Mouse (Mus musculus): ENCODE results near the gene Gm11444. TPM values are rescaled to one million over a fixed set of nuclear protein-coding genes. Genes with fewer than 3 reads are reported as not detected.
A peak's percentile ranks its signal among the peaks of the same experiment; 100 is the strongest.

Gm11444 gene
- polyA plus RNA-seq, 1 experiment: 8.4 TPM

DNA sequence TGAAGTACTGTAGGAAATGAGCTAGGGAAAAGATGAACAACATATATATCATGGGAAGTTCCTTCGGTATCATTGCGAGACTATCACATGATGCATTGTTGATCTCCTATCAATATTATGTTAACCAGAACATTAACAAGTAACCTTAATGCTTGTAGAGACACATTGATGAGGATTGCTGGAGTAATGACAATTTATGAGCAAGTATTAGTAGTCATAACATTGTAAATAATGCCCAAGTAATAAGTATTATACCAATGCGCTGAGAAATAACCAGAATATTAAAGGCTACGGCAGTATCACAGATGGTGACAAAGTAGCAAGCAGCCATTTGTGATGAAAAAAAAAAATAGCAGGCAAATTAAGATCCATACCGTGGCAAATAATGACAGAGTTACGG, 37.1 kb upstream of the Gm11444 start:
- TF ChIP-seq POLR2A (IDR thresholded peaks at IDR 0.05; ENCODE audit: control insufficient read depth, low read depth, low read length) (no peak), CTCF (IDR thresholded peaks at IDR 0.05; ENCODE audit: control insufficient read depth, insufficient read depth, insufficient replicate concordance, low read depth, low read length) (no peak)
- H3K36me3 ChIP-seq (ENCODE audit: control insufficient read depth, insufficient read depth, low read length): no peaks in the 10 kb centered on the region
- H3K27me3 ChIP-seq (ENCODE audit: control insufficient read depth, insufficient read depth, low read length): peaks cover 18% of the 10 kb centered on the region
- H3K27ac ChIP-seq (ENCODE audit: control insufficient read depth, insufficient read depth, low read depth, low read length): no peak overlapping the region
- no peak overlapping the region for H3K4me3 ChIP-seq (ENCODE audit: control insufficient read depth, low read depth, low read length)
- H3K4me1 ChIP-seq (ENCODE audit: control insufficient read depth, insufficient read depth, low read length): peaks cover 16% of the 10 kb centered on the region

GRCm38 (mm10) chr11:85886429-85886785, 36.3 kb upstream of the Gm11444 start:
- peaks cover 18% of the 10 kb centered on the region for H3K27me3 ChIP-seq (ENCODE audit: control insufficient read depth, insufficient read depth, low read length)
- H3K4me3 ChIP-seq (ENCODE audit: control insufficient read depth, low read depth, low read length): no peak overlapping the region
- no peaks in the 10 kb centered on the region for H3K36me3 ChIP-seq (ENCODE audit: control insufficient read depth, insufficient read depth, low read length)
- no peak for TF ChIP-seq POLR2A (IDR thresholded peaks at IDR 0.05; ENCODE audit: control insufficient read depth, low read depth, low read length)
- no peak for TF ChIP-seq CTCF (IDR thresholded peaks at IDR 0.05; ENCODE audit: control insufficient read depth, insufficient read depth, insufficient replicate concordance, low read depth, low read length)
- no peak overlapping the region for H3K27ac ChIP-seq (ENCODE audit: control insufficient read depth, insufficient read depth, low read depth, low read length)
- peaks cover 16% of the 10 kb centered on the region for H3K4me1 ChIP-seq (ENCODE audit: control insufficient read depth, insufficient read depth, low read length)

- Histone ChIP-seq H3K4me3 (ENCODE audit: control insufficient read depth, low read depth, low read length) (no peak within 1 kb of the TSS), H3K4me1 (ENCODE audit: control insufficient read depth, insufficient read depth, low read length) (peaks cover 16% of the 10 kb centered on the region), H3K27ac (ENCODE audit: control insufficient read depth, insufficient read depth, low read depth, low read length) (no peak within 1 kb of the TSS), H3K36me3 (ENCODE audit: control insufficient read depth, insufficient read depth, low read length) (no peaks in the 10 kb centered on the region), H3K27me3 (ENCODE audit: control insufficient read depth, insufficient read depth, low read length) (peaks cover 17% of the 10 kb centered on the region)
- no peak for TF ChIP-seq CTCF (IDR thresholded peaks at IDR 0.05; ENCODE audit: control insufficient read depth, insufficient read depth, insufficient replicate concordance, low read depth, low read length)
- no peak for TF ChIP-seq POLR2A (IDR thresholded peaks at IDR 0.05; ENCODE audit: control insufficient read depth, low read depth, low read length)
These were observed 35.7 kb upstream of the Gm11444 start, which contains the start of gene Tbx4 for GRCm38 (mm10) chr11:85885665-85886428. TSS of gene Tbx4 (plus strand) at chr11:85886422.

GRCm38 (mm10) chr11:85884498-85884897, 34.4 kb upstream of the Gm11444 start:
- Histone ChIP-seq H3K4me3 (ENCODE audit: control insufficient read depth, low read depth, low read length) (no peak overlapping the region), H3K36me3 (ENCODE audit: control insufficient read depth, insufficient read depth, low read length) (no peaks in the 10 kb centered on the region), H3K4me1 (ENCODE audit: control insufficient read depth, insufficient read depth, low read length) (peaks cover 7% of the 10 kb centered on the region), H3K27me3 (ENCODE audit: control insufficient read depth, insufficient read depth, low read length) (peaks cover 10% of the 10 kb centered on the region), H3K27ac (ENCODE audit: control insufficient read depth, insufficient read depth, low read depth, low read length) (no peak overlapping the region)
- TF ChIP-seq CTCF (IDR thresholded peaks at IDR 0.05; ENCODE audit: control insufficient read depth, insufficient read depth, insufficient replicate concordance, low read depth, low read length) (no peak), POLR2A (IDR thresholded peaks at IDR 0.05; ENCODE audit: control insufficient read depth, low read depth, low read length) (no peak)

DNA sequence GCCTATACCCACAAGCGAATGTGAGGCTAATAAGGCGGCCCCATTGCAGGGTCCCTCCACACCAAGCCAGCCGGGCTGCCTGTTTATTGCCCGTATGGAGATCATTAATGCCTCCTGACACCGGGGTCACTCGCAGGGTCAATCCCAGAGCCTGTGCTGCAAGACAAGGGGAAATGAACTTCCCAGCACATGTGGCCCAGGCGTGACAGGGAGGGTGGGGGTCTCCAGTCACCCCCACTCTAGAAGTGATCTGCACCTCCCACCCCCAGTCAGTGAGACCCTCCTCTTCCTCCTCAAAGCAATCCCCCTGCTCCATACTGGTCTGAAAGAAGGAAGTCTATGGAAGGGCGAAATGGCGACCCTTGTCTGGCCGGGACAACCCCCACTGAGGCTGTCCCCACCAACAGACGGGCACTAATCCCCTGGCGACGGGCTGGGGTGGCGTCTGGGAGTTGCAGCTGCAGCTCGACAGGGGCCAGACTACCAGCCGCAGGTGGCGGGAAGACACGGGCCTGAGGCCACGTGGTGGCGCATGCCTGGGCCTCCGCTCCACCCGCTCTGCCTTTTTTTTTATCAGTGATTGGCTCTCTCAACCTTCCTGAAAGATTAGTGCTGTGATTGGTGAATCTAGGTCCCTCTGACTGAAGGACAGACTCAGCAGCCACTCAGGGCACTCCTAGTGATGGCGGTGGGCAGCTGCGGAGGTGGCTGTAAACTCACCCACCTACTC, 26.1 kb upstream of the Gm11444 start:
- peak overlapping the region; percentile 74 for H3K4me3 ChIP-seq (ENCODE audit: control insufficient read depth, low read depth, low read length)
- H3K4me1 ChIP-seq (ENCODE audit: control insufficient read depth, insufficient read depth, low read length): peaks cover 14% of the 10 kb centered on the region
- TF ChIP-seq POLR2A (IDR thresholded peaks at IDR 0.05; ENCODE audit: control insufficient read depth, low read depth, low read length) (no peak), CTCF (IDR thresholded peaks at IDR 0.05; ENCODE audit: control insufficient read depth, insufficient read depth, insufficient replicate concordance, low read depth, low read length) (no peak)
- no peaks in the 10 kb centered on the region for H3K36me3 ChIP-seq (ENCODE audit: control insufficient read depth, insufficient read depth, low read length)
- no peaks in the 10 kb centered on the region for H3K27me3 ChIP-seq (ENCODE audit: control insufficient read depth, insufficient read depth, low read length)
- no peak overlapping the region for H3K27ac ChIP-seq (ENCODE audit: control insufficient read depth, insufficient read depth, low read depth, low read length)

GRCm38 (mm10) chr11:85864363-85864762, 14.2 kb upstream of the Gm11444 start:
- Histone ChIP-seq H3K4me1 (ENCODE audit: control insufficient read depth, insufficient read depth, low read length) (no peaks in the 10 kb centered on the region), H3K27me3 (ENCODE audit: control insufficient read depth, insufficient read depth, low read length) (no peaks in the 10 kb centered on the region), H3K36me3 (ENCODE audit: control insufficient read depth, insufficient read depth, low read length) (no peaks in the 10 kb centered on the region), H3K27ac (ENCODE audit: control insufficient read depth, insufficient read depth, low read depth, low read length) (no peak overlapping the region), H3K4me3 (ENCODE audit: control insufficient read depth, low read depth, low read length) (no peak overlapping the region)
- TF ChIP-seq CTCF (IDR thresholded peaks at IDR 0.05; ENCODE audit: control insufficient read depth, insufficient read depth, insufficient replicate concordance, low read depth, low read length): peak; percentile 48; the same call in 1 of the 2 replicates
- TF ChIP-seq POLR2A (IDR thresholded peaks at IDR 0.05; ENCODE audit: control insufficient read depth, low read depth, low read length): no peak

- Histone ChIP-seq H3K4me1 (ENCODE audit: control insufficient read depth, insufficient read depth, low read length) (no peaks in the 10 kb centered on the region), H3K27me3 (ENCODE audit: control insufficient read depth, insufficient read depth, low read length) (no peaks in the 10 kb centered on the region), H3K4me3 (ENCODE audit: control insufficient read depth, low read depth, low read length) (no peak overlapping the region), H3K36me3 (ENCODE audit: control insufficient read depth, insufficient read depth, low read length) (no peaks in the 10 kb centered on the region), H3K27ac (ENCODE audit: control insufficient read depth, insufficient read depth, low read depth, low read length) (no peak overlapping the region)
- TF ChIP-seq POLR2A (IDR thresholded peaks at IDR 0.05; ENCODE audit: control insufficient read depth, low read depth, low read length) (no peak), CTCF (IDR thresholded peaks at IDR 0.05; ENCODE audit: control insufficient read depth, insufficient read depth, insufficient replicate concordance, low read depth, low read length) (no peak)
These were observed 8.0 kb upstream of the Gm11444 start for GRCm38 (mm10) chr11:85857997-85858698.

All from testis, adult 2 months (tissue).